Mouse (Mus musculus) forebrain, embryonic 14.5 days (tissue): ENCODE measurements around the gene Ttc28. TPM values are rescaled to one million over a fixed set of nuclear protein-coding genes. Genes with fewer than 3 reads are reported as not detected.
A peak's percentile ranks its signal among the peaks of the same experiment; 100 is the strongest.

Source experiments
- ATAC-seq: fragments of 200-750 bp; cut with Nextera tagmentation; 2 replicates; pipeline ENCODE4 v1.8.0; 2017; ENCODE audit warnings: mild to moderate bottlenecking, moderate library complexity
- DNase-seq: peaks from one replicate; pipeline ENCODE4 v3.0.0-alpha.2; 2015; ENCODE audit warnings: low spot score
- H3K27ac ChIP-seq: fragments of 300-500 bp; sonication (generic); 2 replicates; pipeline ENCODE4 v1.5.1; 2014; ENCODE audit warnings: low read depth, mild to moderate bottlenecking, control low read depth, low read length, moderate library complexity
- H3K27me3 ChIP-seq: fragments of 300-500 bp; sonication (generic); replicated peaks from 2 replicates; pipeline ENCODE4 v1.6.1; 2014; ENCODE audit warnings: low read length, control low read depth, mixed read lengths; ENCODE audit not compliant: control insufficient read depth, insufficient read depth
- H3K36me3 ChIP-seq: fragments of 300-500 bp; sonication (generic); 2 replicates; pipeline ENCODE4 v1.6.1; 2014; ENCODE audit warnings: low read length, control low read depth; ENCODE audit not compliant: control insufficient read depth, insufficient read depth
- H3K4me1 ChIP-seq: fragments of 300-500 bp; sonication (generic); 2 replicates; pipeline ENCODE4 v1.6.1; 2014; ENCODE audit warnings: antibody characterized with exemption, low read length, control low read depth; ENCODE audit not compliant: control insufficient read depth, insufficient read depth
- H3K4me2 ChIP-seq: fragments of 300-500 bp; sonication (generic); 2 replicates; pipeline ENCODE4 v1.6.1; 2014; ENCODE audit warnings: mild to moderate bottlenecking, control low read depth, low read length
- H3K4me3 ChIP-seq: fragments of 300-500 bp; sonication (generic); 2 replicates; pipeline ENCODE4 v1.5.1; 2014; ENCODE audit warnings: low read depth, low read length, control low read depth
- H3K9ac ChIP-seq: fragments of 300-500 bp; sonication (generic); 2 replicates; pipeline ENCODE4 v1.6.1; 2014; ENCODE audit warnings: mild to moderate bottlenecking, low read length, control low read depth, moderate library complexity
- H3K9me3 ChIP-seq: fragments of 300-500 bp; sonication (generic); replicated peaks from 2 replicates; pipeline ENCODE4 v1.6.1; 2016; ENCODE audit warnings: low read length, control low read depth, mixed read lengths; ENCODE audit not compliant: control insufficient read depth
- WGBS: fragments of 180-500 bp; shearing (Covaris S2); extraction: QIAGEN DNeasy Blood & Tissue Kit; methylation state at CpG from one replicate; pipeline ENCODE4 v1.1.7; 2014; 5-methylcytosine and 5-hydroxymethylcytosine counted together
- polyA plus RNA-seq: library from polyadenylated mRNA; unstranded; fragments of >200 nt; fragmentation: Nextera tagmentation; extraction: Ambion mirVana; gene quantifications from 2 replicates; pipeline ENCODE4 v1.2.1, GENCODE M21; 2014

Ttc28 gene
- polyA plus RNA-seq, 1 experiment from 2014 or later = 29.0 TPM

- no peak overlapping the region for H3K4me2 ChIP-seq
- H3K9me3 ChIP-seq = no peaks in the 10 kb centered on the region
- peak; percentile 87 for DNase-seq
- peak overlapping the region; percentile 61 for H3K27ac ChIP-seq
- H3K27me3 ChIP-seq = no peaks in the 10 kb centered on the region; the same call in 1 of the 2 replicates
- 24% methylated on average over 11 of the region's 11 CpGs for WGBS
- no peaks in the 10 kb centered on the region for H3K36me3 ChIP-seq
- H3K4me3 ChIP-seq = no peak overlapping the region
- peak; percentile 88 for ATAC-seq
- peaks cover 36% of the 10 kb centered on the region for H3K4me1 ChIP-seq
- no peak overlapping the region for H3K9ac ChIP-seq
These were observed 316.2 kb downstream of the Ttc28 start for GRCm38 (mm10) chr5:111195488-111196485.

- Histone ChIP-seq H3K9me3 (no peaks in the 10 kb centered on the region), H3K4me2 (no peak overlapping the region), H3K4me3 (no peak overlapping the region), H3K27ac (no peak overlapping the region), H3K4me1 (peaks cover 53% of the 10 kb centered on the region), H3K9ac (no peak overlapping the region), H3K27me3 (no peaks in the 10 kb centered on the region; the same call in 1 of the 2 replicates), H3K36me3 (no peaks in the 10 kb centered on the region)
- peak; percentile 47 for DNase-seq
- no peak for ATAC-seq
- WGBS = 82% methylated on average over 15 of the region's 15 CpGs
These were observed 318.1 kb downstream of the Ttc28 start for GRCm38 (mm10) chr5:111197727-111198126.

GRCm38 (mm10) chr5:111200167-111200840, 320.7 kb downstream of the Ttc28 start:
- Histone ChIP-seq H3K27me3 (no peaks in the 10 kb centered on the region), H3K4me1 (peaks cover 72% of the 10 kb centered on the region), H3K36me3 (no peaks in the 10 kb centered on the region), H3K27ac (peak overlapping the region; percentile 87), H3K9me3 (no peaks in the 10 kb centered on the region), H3K4me3 (no peak overlapping the region), H3K4me2 (no peak overlapping the region), H3K9ac (peak overlapping the region; percentile 3; the same call in 1 of the 2 replicates)
- ATAC-seq = no peak
- WGBS = 31% methylated on average over 12 of the region's 15 CpGs
- peak; percentile 45 for DNase-seq

GRCm38 (mm10) chr5:111200915-111201610, 321.5 kb downstream of the Ttc28 start:
- no peak overlapping the region for H3K4me2 ChIP-seq
- peak overlapping the region; percentile 87 for H3K27ac ChIP-seq
- 15% methylated on average over 16 of the region's 16 CpGs for whole genome bisulfite sequencing
- H3K4me1 ChIP-seq = peaks cover 66% of the 10 kb centered on the region
- no peak overlapping the region for H3K4me3 ChIP-seq
- H3K27me3 ChIP-seq = no peaks in the 10 kb centered on the region
- ATAC-seq (peak; percentile 86), DNase-seq (peak; percentile 92)
- no peaks in the 10 kb centered on the region for H3K9me3 ChIP-seq
- H3K9ac ChIP-seq = peak overlapping the region; percentile 10; the same call in 1 of the 2 replicates
- H3K36me3 ChIP-seq = no peaks in the 10 kb centered on the region

- no peak for ATAC-seq
- peaks cover 68% of the 10 kb centered on the region for H3K4me1 ChIP-seq
These were observed 324.6 kb downstream of the Ttc28 start for GRCm38 (mm10) chr5:111204221-111204620.

GRCm38 (mm10) chr5:111204976-111205586, 325.5 kb downstream of the Ttc28 start:
- peaks cover 62% of the 10 kb centered on the region for H3K4me1 ChIP-seq
- no peak for DNase-seq
- no peaks in the 10 kb centered on the region for H3K9me3 ChIP-seq
- H3K27me3 ChIP-seq = no peaks in the 10 kb centered on the region
- no peak overlapping the region for H3K4me2 ChIP-seq
- WGBS = 45% methylated on average over 4 of the region's 4 CpGs
- no peak overlapping the region for H3K9ac ChIP-seq
- H3K36me3 ChIP-seq = no peaks in the 10 kb centered on the region
- no peak overlapping the region for H3K4me3 ChIP-seq
- ATAC-seq = no peak
- peak overlapping the region; percentile 66 for H3K27ac ChIP-seq

More at GRCm38 (mm10) chr5:111204221-111204620, 324.6 kb downstream of the Ttc28 start:
- WGBS = 69% methylated on average over 5 of the region's 5 CpGs
- Histone ChIP-seq H3K9me3 (no peaks in the 10 kb centered on the region), H3K4me2 (no peak overlapping the region), H3K9ac (no peak overlapping the region), H3K36me3 (no peaks in the 10 kb centered on the region), H3K27ac (peak overlapping the region; percentile 66), H3K27me3 (no peaks in the 10 kb centered on the region), H3K4me3 (no peak overlapping the region)
- no peak for DNase-seq

- Histone ChIP-seq H3K4me3 (no peak overlapping the region), H3K27me3 (no peaks in the 10 kb centered on the region), H3K9me3 (no peaks in the 10 kb centered on the region), H3K4me1 (peaks cover 55% of the 10 kb centered on the region), H3K4me2 (no peak overlapping the region), H3K27ac (no peak overlapping the region), H3K36me3 (no peaks in the 10 kb centered on the region), H3K9ac (no peak overlapping the region)
- 35% methylated on average over 4 of the region's 4 CpGs for WGBS
- DNase-seq = no peak
- no peak for ATAC-seq
These were observed 326.2 kb downstream of the Ttc28 start for GRCm38 (mm10) chr5:111205817-111206216.
